Mouse (Mus musculus) thymus, adult 2 months (tissue): ENCODE results near the gene Zfp943. TPM values are rescaled to one million over a fixed set of nuclear protein-coding genes. Genes with fewer than 3 reads are reported as not detected.
A peak's percentile ranks its signal among the peaks of the same experiment; 100 is the strongest.
"Not testable (repeated sequence)": the region's sequence is repeated elsewhere in the genome, so short reads cannot be mapped to it uniquely, and the experiment has no call there.

ENCODE experiments used
- DNase-seq: peaks from one replicate; pipeline ENCODE4 v3.0.0; 2021
- H3K27ac ChIP-seq: fragments of 200-500 bp; 2 replicates; pipeline ENCODE4 v1.5.1; 2012; ENCODE audit warnings: low read length, control low read depth; ENCODE audit not compliant: control insufficient read depth, insufficient read depth
- H3K27me3 ChIP-seq: fragments of 200-500 bp; 2 replicates; pipeline ENCODE4 v1.6.1; 2012; ENCODE audit warnings: mild to moderate bottlenecking, low read length, moderate library complexity, mixed read lengths; ENCODE audit not compliant: control insufficient read depth, insufficient read depth
- H3K36me3 ChIP-seq: fragments of 200-500 bp; 2 replicates; pipeline ENCODE4 v1.6.1; 2012; ENCODE audit warnings: mild to moderate bottlenecking, low read length, moderate library complexity; ENCODE audit not compliant: control insufficient read depth, insufficient read depth
- H3K4me1 ChIP-seq: fragments of 200-500 bp; replicated peaks from 2 replicates; pipeline ENCODE4 v1.6.1; 2012; ENCODE audit warnings: low read length; ENCODE audit not compliant: control insufficient read depth, insufficient read depth
- H3K4me3 ChIP-seq: fragments of 200-500 bp; 2 replicates; pipeline ENCODE4 v1.5.1; 2012; ENCODE audit warnings: mild to moderate bottlenecking, low read length, control low read depth, moderate library complexity; ENCODE audit not compliant: control insufficient read depth, insufficient read depth
- CTCF ChIP-seq: fragments of 200-500 bp; IDR thresholded peaks from 2 replicates; pipeline ENCODE4 v1.5.1; 2012; ENCODE audit warnings: mild to moderate bottlenecking, control low read depth, low read length, moderate library complexity, borderline replicate concordance; ENCODE audit not compliant: control insufficient read depth, poor library complexity, insufficient read depth; ENCODE audit errors: extremely low read depth
- POLR2A ChIP-seq: fragments of 200-500 bp; IDR thresholded peaks from 2 replicates; pipeline ENCODE4 v1.6.1; 2012; ENCODE audit warnings: mild to moderate bottlenecking, low read length, control low read depth, moderate library complexity; ENCODE audit not compliant: control insufficient read depth, poor library complexity, insufficient read depth; ENCODE audit errors: extremely low read depth
- WGBS: fragments of 180-500 bp; shearing (Covaris S2); methylation state at CpG from one replicate; pipeline ENCODE4 v1.1.7; 2018; 5-methylcytosine and 5-hydroxymethylcytosine counted together
- polyA plus RNA-seq: library from polyadenylated mRNA; depleted of rRNA; stranded (reverse); fragments of >200 nt; gene quantifications from 2 replicates; pipeline ENCODE4 v1.2.3, GENCODE M21; 2012; rRNA removed

Gene Zfp943
- 9.3 and 10.3 TPM in 2 replicates for polyA plus RNA-seq

DNA sequence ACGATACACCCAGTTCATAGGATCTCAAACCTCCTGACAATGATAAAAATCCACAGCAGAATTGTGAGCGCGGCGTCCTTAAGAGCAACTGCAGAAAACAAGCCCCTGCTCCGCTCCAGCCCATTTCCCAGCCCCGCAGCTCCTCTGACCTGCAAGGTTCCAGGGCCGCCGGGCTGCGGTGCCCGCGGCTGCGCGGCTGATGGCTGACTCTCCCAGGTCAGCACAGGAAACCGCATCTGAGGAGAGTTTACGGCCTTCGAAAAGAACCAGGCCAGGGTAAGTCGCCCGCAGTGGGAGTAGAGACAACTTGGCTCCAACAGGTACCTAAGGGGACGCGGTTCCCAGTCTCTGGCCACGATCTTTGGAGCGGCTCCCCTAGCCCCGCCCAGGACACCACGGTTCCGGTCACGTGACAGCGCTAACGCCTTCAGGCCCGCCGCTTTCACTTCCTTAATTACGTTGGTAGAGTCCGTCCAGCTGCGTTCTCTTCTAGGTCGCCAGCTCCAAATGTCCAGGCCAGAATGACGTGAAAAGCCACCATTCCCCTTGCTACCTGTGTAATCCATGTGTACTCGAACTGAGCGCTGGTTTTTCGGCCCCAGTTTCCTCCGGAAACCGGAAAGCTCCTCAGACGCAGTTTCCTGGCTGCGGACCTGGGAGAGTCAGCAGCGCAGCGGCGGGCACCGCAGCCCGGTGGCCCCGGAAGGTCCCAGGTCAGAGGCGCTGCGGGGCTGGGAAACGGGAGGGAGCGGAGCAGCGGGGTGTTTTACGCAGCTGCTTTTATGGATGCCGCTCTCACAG, at the start of gene Zfp943, which contains the start of gene Zfp942:
TSS of gene Zfp943 (plus strand) at position 446 of the 801 bp plus-strand sequence.
TSS of gene Zfp942 (minus strand) at position 358 of the 801 bp plus-strand sequence.
- 0 out of 2 replicates have a peak, but pooled peaks have one; percentile 23 for TF ChIP-seq POLR2A
- Histone ChIP-seq H3K4me3 (peak within 1 kb of the TSS; percentile 100), H3K27ac (peak within 1 kb of the TSS; percentile 26)
- not testable (repeated sequence) for H3K4me1 ChIP-seq, H3K36me3 ChIP-seq, H3K27me3 ChIP-seq
- WGBS = 1% methylated on average over 44 of the region's 55 CpGs
- peak; percentile 70 for DNase-seq

DNA sequence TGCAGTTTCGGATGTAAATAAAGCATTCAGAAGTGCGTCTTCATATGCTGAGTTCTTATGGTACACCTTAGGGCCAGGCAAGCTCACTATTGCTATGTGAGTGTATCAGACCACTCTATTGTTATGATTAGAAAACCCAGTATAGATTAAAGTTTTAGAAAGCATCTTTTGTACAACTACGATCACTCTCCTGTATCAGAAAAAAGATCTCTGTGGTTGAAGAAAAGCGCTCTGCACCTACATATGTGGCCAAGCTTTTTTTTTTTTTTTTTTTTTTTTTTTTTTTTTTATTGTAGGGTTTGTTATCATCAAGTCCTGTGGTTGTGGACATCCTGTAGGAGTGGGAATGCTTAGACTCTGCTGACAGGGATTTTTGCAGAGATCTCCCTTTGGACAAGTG, 950 bp downstream of the Zfp943 start:
- Histone ChIP-seq H3K36me3 (no peaks in the 10 kb centered on the region), H3K4me3 (no peak overlapping the region), H3K4me1 (no peaks in the 10 kb centered on the region; the same call in 1 of the 2 replicates), H3K27ac (no peak overlapping the region), H3K27me3 (no peaks in the 10 kb centered on the region)
- DNase-seq = no peak
- no peak for TF ChIP-seq CTCF
- no peak for TF ChIP-seq POLR2A
- WGBS = 11% methylated on average over 4 of the region's 4 CpGs

GRCm38 (mm10) chr17:22035594-22035993, 73.2 kb downstream of the Zfp943 start:
- H3K27me3 ChIP-seq, H3K4me3 ChIP-seq, DNase-seq, H3K36me3 ChIP-seq, H3K27ac ChIP-seq, H3K4me1 ChIP-seq: not testable (repeated sequence)
- WGBS = 17% methylated on average over 1 of the region's 1 CpGs

DNA sequence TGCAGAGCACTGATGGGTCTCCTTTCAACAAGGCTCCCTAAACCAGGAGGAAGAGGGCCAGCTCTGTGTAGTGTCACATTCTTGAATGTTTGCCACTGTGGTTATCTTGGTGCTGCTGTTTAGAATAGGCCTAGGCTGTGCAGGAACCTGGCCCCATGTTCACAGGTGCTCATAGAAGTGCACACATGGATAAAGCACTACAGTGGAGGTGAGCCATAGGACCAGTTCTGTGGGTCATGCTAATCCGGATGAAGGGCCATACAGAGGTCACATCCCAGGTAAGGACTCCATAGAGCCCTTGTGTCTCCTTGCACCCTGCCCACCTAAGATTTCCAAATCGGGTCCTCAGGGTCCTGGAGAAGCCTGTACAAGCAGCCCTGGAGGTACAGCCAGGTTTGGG, 87.1 kb downstream of the Zfp943 start:
- no peak overlapping the region for H3K27ac ChIP-seq
- H3K4me1 ChIP-seq = no peaks in the 10 kb centered on the region
- no peak overlapping the region for H3K4me3 ChIP-seq
- H3K27me3 ChIP-seq = no peaks in the 10 kb centered on the region
- TF ChIP-seq CTCF (no peak), POLR2A (no peak)
- no peaks in the 10 kb centered on the region for H3K36me3 ChIP-seq
- no peak for DNase-seq
- WGBS = 71% methylated on average over 2 of the region's 2 CpGs

DNA sequence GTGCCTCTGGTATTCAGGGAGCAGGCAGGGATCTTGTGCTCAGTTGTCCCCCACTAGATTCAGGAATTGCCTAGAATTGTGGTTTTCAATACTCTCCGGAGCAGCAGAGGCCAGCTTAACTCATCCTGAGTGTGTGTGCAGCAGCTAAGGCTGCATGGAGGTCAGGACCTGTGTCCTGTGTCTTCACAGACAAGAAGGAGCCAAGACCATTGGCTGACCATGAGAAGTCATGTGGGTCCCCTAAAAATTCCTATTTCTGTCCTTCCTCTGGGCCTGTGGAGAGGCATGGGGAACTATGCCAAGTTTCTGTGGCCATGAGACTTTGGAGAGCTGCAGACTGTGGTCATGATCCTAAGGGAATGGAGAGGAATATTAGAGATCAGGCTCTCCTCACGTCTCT, 90.9 kb downstream of the Zfp943 start:
- Histone ChIP-seq H3K4me1 (no peaks in the 10 kb centered on the region), H3K27me3 (no peaks in the 10 kb centered on the region), H3K4me3 (no peak overlapping the region), H3K36me3 (no peaks in the 10 kb centered on the region), H3K27ac (no peak overlapping the region)
- no peak for DNase-seq
- 77% methylated on average over 2 of the region's 2 CpGs for WGBS
- TF ChIP-seq POLR2A (no peak), CTCF (no peak)

DNA sequence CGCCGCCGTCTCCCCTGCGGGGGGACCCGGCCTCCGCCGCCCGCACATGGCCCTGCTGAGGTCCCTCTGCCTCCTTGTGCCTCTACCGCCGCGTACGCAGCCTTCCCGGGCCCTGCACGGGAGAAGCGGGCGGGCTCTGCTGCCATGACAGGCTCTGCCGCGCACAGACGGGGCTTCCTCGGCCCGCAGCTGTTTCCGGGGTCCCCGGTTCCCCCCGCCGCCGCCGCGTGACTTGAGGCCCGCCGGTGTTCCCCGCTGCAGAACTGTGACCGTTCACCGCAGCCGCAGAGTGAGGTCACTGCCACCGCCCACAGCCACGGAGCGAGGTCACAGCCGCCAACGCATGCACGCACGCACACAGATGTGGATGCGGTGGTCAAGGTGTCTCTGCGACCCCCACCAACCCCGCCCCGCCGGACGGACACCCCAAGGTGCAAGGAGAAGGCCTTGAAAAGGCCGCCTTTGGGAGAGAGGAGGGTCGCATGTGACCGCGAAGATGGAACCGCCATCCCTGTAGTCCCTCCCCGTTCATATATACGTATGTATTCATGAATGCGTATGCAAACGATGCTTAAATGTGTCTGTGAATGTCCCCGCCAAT, 118.8 kb downstream of the Zfp943 start:
- TF ChIP-seq CTCF = no peak
- TF ChIP-seq POLR2A = no peak
- peak; percentile 19 for DNase-seq
- no peaks in the 10 kb centered on the region for H3K4me1 ChIP-seq
- H3K27me3 ChIP-seq = no peaks in the 10 kb centered on the region; the same call in 1 of the 2 replicates
- no peak overlapping the region for H3K27ac ChIP-seq
- 5% methylated on average over 57 of the region's 57 CpGs for WGBS
- H3K36me3 ChIP-seq = no peaks in the 10 kb centered on the region
- peak overlapping the region; percentile 17 for H3K4me3 ChIP-seq

DNA sequence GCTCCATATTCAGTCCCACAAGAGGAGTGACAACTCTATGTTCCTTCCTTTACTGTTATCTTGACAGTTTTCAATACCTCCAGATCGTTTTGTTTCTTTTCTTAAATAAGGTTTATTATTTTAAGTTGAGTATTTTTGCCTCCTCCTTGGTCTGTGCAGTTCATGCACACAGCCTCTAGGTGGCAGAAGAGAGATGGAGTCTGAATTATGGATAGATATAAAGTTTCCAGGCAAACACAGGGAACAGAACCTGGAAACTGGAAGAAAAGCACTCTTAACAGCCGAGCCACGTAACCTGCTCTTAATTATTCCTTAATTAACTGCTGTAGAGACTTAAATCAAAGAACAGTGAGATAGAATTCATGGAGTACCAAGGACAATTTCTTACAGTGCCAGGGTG, 120.9 kb downstream of the Zfp943 start:
- DNase-seq = peak; percentile 8
- not testable (repeated sequence) for H3K36me3 ChIP-seq, H3K27ac ChIP-seq, H3K4me1 ChIP-seq, H3K4me3 ChIP-seq, H3K27me3 ChIP-seq
- WGBS = 15% methylated on average over 3 of the region's 3 CpGs
